Mouse (Mus musculus): ENCODE measurements around the gene Rassf2. TPM values are rescaled to one million over a fixed set of nuclear protein-coding genes. Genes with fewer than 3 reads are reported as not detected.
A peak's percentile ranks its signal among the peaks of the same experiment; 100 is the strongest.

The Rassf2 gene
- polyA plus RNA-seq (2012; rRNA removed): 26.6 and 27.1 TPM in 2 replicates

- Histone ChIP-seq H3K4me1 (ENCODE audit: control insufficient read depth, insufficient read depth, low read length) (peaks cover 5% of the 10 kb centered on the region; the same call in 1 of the 2 replicates), H3K4me3 (replicated peaks; ENCODE audit: extremely low read depth, low read depth, low read length) (peak within 1 kb of the TSS; percentile 73)
- peak; percentile 75 for DNase-seq
- under 1% methylated on average over 45 of the region's 48 CpGs for WGBS
- TF ChIP-seq CTCF (IDR thresholded peaks at IDR 0.05; ENCODE audit: insufficient read depth, low read length) (no peak), POLR2A (IDR thresholded peaks at IDR 0.05; ENCODE audit: borderline replicate concordance, extremely low read depth, low read depth, low read length) (0 out of 2 replicates have a peak, but pooled peaks have one; percentile 5)
These were observed at the start of gene Rassf2 for GRCm38 (mm10) chr2:132029646-132030417. Rassf2 (minus strand) TSS chr2:132030258.

GRCm38 (mm10) chr2:132079139-132079538 is 49.1 kb upstream of the Rassf2 start:
- Histone ChIP-seq H3K4me3 (replicated peaks; ENCODE audit: extremely low read depth, low read depth, low read length) (no peak overlapping the region), H3K4me1 (ENCODE audit: control insufficient read depth, insufficient read depth, low read length) (no peaks in the 10 kb centered on the region)
- no peak for TF ChIP-seq POLR2A (IDR thresholded peaks at IDR 0.05; ENCODE audit: borderline replicate concordance, extremely low read depth, low read depth, low read length)
- no peak for TF ChIP-seq CTCF (IDR thresholded peaks at IDR 0.05; ENCODE audit: insufficient read depth, low read length)
- WGBS: 84% methylated on average over 5 of the region's 5 CpGs
- DNase-seq: no peak

DNA sequence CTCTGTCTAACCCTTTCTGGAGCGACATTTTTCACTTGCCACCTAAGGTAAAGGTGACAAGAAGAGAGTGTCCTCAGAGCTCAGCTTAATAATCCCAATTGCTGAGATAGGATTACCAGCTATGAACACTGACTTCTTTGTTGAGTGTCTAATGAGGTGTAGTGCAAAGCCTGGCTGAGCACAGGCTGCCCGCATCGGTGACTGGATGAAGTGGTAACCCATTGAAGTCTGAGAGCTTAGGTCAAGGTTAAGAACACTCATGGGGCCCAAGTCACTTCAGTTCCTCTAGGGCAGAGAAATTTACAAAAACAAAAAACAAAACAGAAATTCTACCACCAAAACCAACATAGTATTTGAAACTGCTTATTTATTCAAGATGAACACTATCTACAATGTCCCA is 43.0 kb upstream of the Rassf2 start:
- DNase-seq: no peak
- Histone ChIP-seq H3K4me3 (replicated peaks; ENCODE audit: extremely low read depth, low read depth, low read length) (no peak overlapping the region), H3K4me1 (ENCODE audit: control insufficient read depth, insufficient read depth, low read length) (no peaks in the 10 kb centered on the region)
- TF ChIP-seq CTCF (IDR thresholded peaks at IDR 0.05; ENCODE audit: insufficient read depth, low read length): no peak
- no peak for TF ChIP-seq POLR2A (IDR thresholded peaks at IDR 0.05; ENCODE audit: borderline replicate concordance, extremely low read depth, low read depth, low read length)
- 73% methylated on average over 3 of the region's 3 CpGs for WGBS

- no peaks in the 10 kb centered on the region for H3K4me1 ChIP-seq (ENCODE audit: control insufficient read depth, insufficient read depth, low read length)
- TF ChIP-seq CTCF (IDR thresholded peaks at IDR 0.05; ENCODE audit: insufficient read depth, low read length): no peak
- no peak for TF ChIP-seq POLR2A (IDR thresholded peaks at IDR 0.05; ENCODE audit: borderline replicate concordance, extremely low read depth, low read depth, low read length)
- H3K4me3 ChIP-seq (replicated peaks; ENCODE audit: extremely low read depth, low read depth, low read length): no peak overlapping the region
- WGBS: 85% methylated on average over 10 of the region's 10 CpGs
- no peak for DNase-seq
These were observed 40.1 kb upstream of the Rassf2 start for GRCm38 (mm10) chr2:132069985-132070735.

- TF ChIP-seq POLR2A (IDR thresholded peaks at IDR 0.05; ENCODE audit: borderline replicate concordance, extremely low read depth, low read depth, low read length): no peak
- TF ChIP-seq CTCF (IDR thresholded peaks at IDR 0.05; ENCODE audit: insufficient read depth, low read length): peak; percentile 52; the same call in 1 of the 2 replicates
- Histone ChIP-seq H3K4me1 (ENCODE audit: control insufficient read depth, insufficient read depth, low read length) (no peaks in the 10 kb centered on the region), H3K4me3 (replicated peaks; ENCODE audit: extremely low read depth, low read depth, low read length) (no peak overlapping the region)
- 64% methylated on average over 11 of the region's 11 CpGs for WGBS
- DNase-seq: no peak
These were observed 34.2 kb upstream of the Rassf2 start for GRCm38 (mm10) chr2:132064185-132064831.

GRCm38 (mm10) chr2:132063776-132064175 is 33.7 kb upstream of the Rassf2 start:
- Histone ChIP-seq H3K4me3 (replicated peaks; ENCODE audit: extremely low read depth, low read depth, low read length) (no peak overlapping the region), H3K4me1 (ENCODE audit: control insufficient read depth, insufficient read depth, low read length) (no peaks in the 10 kb centered on the region)
- TF ChIP-seq CTCF (IDR thresholded peaks at IDR 0.05; ENCODE audit: insufficient read depth, low read length) (no peak), POLR2A (IDR thresholded peaks at IDR 0.05; ENCODE audit: borderline replicate concordance, extremely low read depth, low read depth, low read length) (no peak)
- WGBS: 67% methylated on average over 3 of the region's 3 CpGs
- DNase-seq: no peak

GRCm38 (mm10) chr2:132061884-132062283 is 31.8 kb upstream of the Rassf2 start:
- WGBS: 61% methylated on average over 11 of the region's 11 CpGs
- no peak for DNase-seq
- no peak overlapping the region for H3K4me3 ChIP-seq (replicated peaks; ENCODE audit: extremely low read depth, low read depth, low read length)
- H3K4me1 ChIP-seq (ENCODE audit: control insufficient read depth, insufficient read depth, low read length): no peaks in the 10 kb centered on the region
- TF ChIP-seq POLR2A (IDR thresholded peaks at IDR 0.05; ENCODE audit: borderline replicate concordance, extremely low read depth, low read depth, low read length) (no peak), CTCF (IDR thresholded peaks at IDR 0.05; ENCODE audit: insufficient read depth, low read length) (no peak)

- DNase-seq: no peak
- 87% methylated on average over 8 of the region's 8 CpGs for WGBS
- H3K4me1 ChIP-seq (ENCODE audit: control insufficient read depth, insufficient read depth, low read length): no peaks in the 10 kb centered on the region
- H3K4me3 ChIP-seq (replicated peaks; ENCODE audit: extremely low read depth, low read depth, low read length): no peak overlapping the region
- TF ChIP-seq CTCF (IDR thresholded peaks at IDR 0.05; ENCODE audit: insufficient read depth, low read length) (peak; percentile 22; the same call in 1 of the 2 replicates), POLR2A (IDR thresholded peaks at IDR 0.05; ENCODE audit: borderline replicate concordance, extremely low read depth, low read depth, low read length) (no peak)
These were observed 29.9 kb upstream of the Rassf2 start for GRCm38 (mm10) chr2:132059919-132060318.

DNA sequence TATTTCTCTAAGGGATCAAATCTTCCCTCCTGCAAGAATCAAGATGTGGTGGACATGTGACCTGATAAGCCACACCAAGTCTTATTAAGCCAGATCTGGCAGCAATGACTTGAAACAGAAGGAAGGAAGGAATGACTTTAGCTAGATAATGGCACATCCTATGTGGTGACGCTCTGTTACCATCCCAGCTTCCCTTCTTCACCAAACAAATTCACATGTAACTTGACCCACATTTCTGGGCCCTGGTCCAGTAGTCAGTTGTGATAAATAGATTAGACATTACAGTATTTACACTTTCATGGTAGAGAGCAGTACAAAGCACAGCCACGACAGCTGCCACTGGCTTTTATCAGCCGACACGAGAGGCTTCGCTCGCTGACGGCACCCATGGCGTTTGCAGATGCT is 25.3 kb upstream of the Rassf2 start:
- 56% methylated on average over 8 of the region's 8 CpGs for WGBS
- DNase-seq: no peak
- no peak for TF ChIP-seq CTCF (IDR thresholded peaks at IDR 0.05; ENCODE audit: insufficient read depth, low read length)
- TF ChIP-seq POLR2A (IDR thresholded peaks at IDR 0.05; ENCODE audit: borderline replicate concordance, extremely low read depth, low read depth, low read length): no peak
- H3K4me1 ChIP-seq (ENCODE audit: control insufficient read depth, insufficient read depth, low read length): no peaks in the 10 kb centered on the region
- H3K4me3 ChIP-seq (replicated peaks; ENCODE audit: extremely low read depth, low read depth, low read length): no peak overlapping the region

Data from lung, adult 2 months (tissue).